ENCODE assay signal across 8 mouse cellular contexts in the genomic region with DNA sequence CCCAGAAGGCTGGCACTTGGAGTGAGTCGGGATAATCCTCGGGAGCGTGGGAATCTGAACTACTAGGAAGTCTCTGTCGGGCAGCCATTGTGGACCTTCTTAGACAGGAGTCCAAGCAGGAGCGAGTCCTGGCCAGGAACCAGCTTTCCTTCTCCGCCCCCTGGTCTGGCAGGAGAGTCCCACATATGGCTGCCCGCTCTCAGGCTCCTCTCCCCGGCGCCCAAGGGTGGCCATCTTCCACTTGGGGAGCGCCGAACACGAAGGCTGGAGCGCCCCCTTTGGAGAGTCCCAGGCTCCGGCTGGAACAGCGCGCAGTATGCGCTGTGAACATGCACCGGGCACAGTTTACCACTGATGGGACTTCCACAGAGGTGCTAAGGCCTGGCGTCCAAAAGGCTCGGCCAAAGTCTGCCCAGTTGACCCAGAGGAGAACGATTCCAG. TPM values are rescaled to one million over a fixed set of nuclear protein-coding genes. Genes with fewer than 3 reads are reported as not detected.
A peak's percentile ranks its signal among the peaks of the same experiment; 100 is the strongest.
DNase-seq lines count a peak whose midpoint lies in the region; ATAC-seq lines count a peak whose summit lies in the region.

No protein-coding gene starts in this region.

- peak overlapping the region; percentile 83 for H3K9ac ChIP-seq in heart, embryonic 14.5 days (ENCODE audit: low read length)
- peak overlapping the region; percentile 77 for H3K9ac ChIP-seq in liver, embryonic 12.5 days
- H3K9ac ChIP-seq in stomach, embryonic 16.5 days (ENCODE audit: low read length): peak overlapping the region; percentile 82

- 0 out of 2 replicates have a peak, but pooled peaks cover 6% of the 10 kb centered on the region for H3K36me3 ChIP-seq in heart, embryonic 14.5 days (ENCODE audit: control insufficient read depth, insufficient read depth, low read length)
- peaks cover 24% of the 10 kb centered on the region for H3K36me3 ChIP-seq in liver, embryonic 12.5 days
- H3K36me3 ChIP-seq in stomach, embryonic 16.5 days (ENCODE audit: control insufficient read depth, insufficient read depth, low read length): no peaks in the 10 kb centered on the region

- WGBS in heart, embryonic 14.5 days: under 1% methylated on average over 21 of the region's 21 CpGs
- WGBS in liver, embryonic 12.5 days (ENCODE audit: insufficient replicate concordance): 1% methylated on average over 21 of the region's 21 CpGs
- WGBS in stomach, embryonic 16.5 days: 0% methylated on average over 21 of the region's 21 CpGs

- no peaks in the 10 kb centered on the region for H3K27me3 ChIP-seq in heart, embryonic 14.5 days (ENCODE audit: control insufficient read depth, insufficient read depth, low read length)
- no peaks in the 10 kb centered on the region for H3K27me3 ChIP-seq in liver, embryonic 12.5 days (replicated peaks)
- H3K27me3 ChIP-seq in stomach, embryonic 16.5 days (ENCODE audit: control insufficient read depth, insufficient read depth, low read length): no peaks in the 10 kb centered on the region

- H3K9me3 ChIP-seq in heart, embryonic 14.5 days (ENCODE audit: control insufficient read depth, low read length): no peaks in the 10 kb centered on the region
- no peaks in the 10 kb centered on the region for H3K9me3 ChIP-seq in liver, embryonic 12.5 days (replicated peaks)
- no peaks in the 10 kb centered on the region for H3K9me3 ChIP-seq in stomach, embryonic 16.5 days (replicated peaks; ENCODE audit: control insufficient read depth, low read length)

- H3K4me3 ChIP-seq in heart, embryonic 14.5 days (ENCODE audit: control insufficient read depth in 1 of 2, insufficient read depth in 1 of 2, low read depth in 1 of 2, low read length in 2 of 2): peak overlapping the region; percentile 62 to 73
- H3K4me3 ChIP-seq in liver, embryonic 12.5 days: peak overlapping the region; percentile 72
- peak overlapping the region; percentile 67 for H3K4me3 ChIP-seq in stomach, embryonic 16.5 days (replicated peaks; ENCODE audit: low read length)

- peak overlapping the region; percentile 91 for H3K4me2 ChIP-seq in heart, embryonic 14.5 days (ENCODE audit: low read length)
- peak overlapping the region; percentile 96 for H3K4me2 ChIP-seq in liver, embryonic 12.5 days
- peak overlapping the region; percentile 76 for H3K4me2 ChIP-seq in stomach, embryonic 16.5 days (ENCODE audit: low read depth, low read length)

- peak; percentile 39 for DNase-seq in CD4-positive helper T cell, adult 2 months (ENCODE audit: low read depth, low spot score)
- DNase-seq in brain, embryonic 18.5 days (ENCODE audit: low read depth, low spot score): peak; percentile 61
- peak; percentile 90 for DNase-seq in kidney, postnatal 14 days
- peak; percentile 80 for DNase-seq in neural tube, embryonic 10.5 days (ENCODE audit: extremely low spot score, low spot score)

- H3K4me1 ChIP-seq in heart, embryonic 14.5 days (ENCODE audit: control insufficient read depth in 2 of 2, insufficient read depth in 2 of 2, low read length in 2 of 2): peaks cover 5 to 16% of the 10 kb centered on the region in 2 experiments
- peaks cover 88% of the 10 kb centered on the region for H3K4me1 ChIP-seq in liver, embryonic 12.5 days
- peaks cover 12% of the 10 kb centered on the region; the same call in 1 of the 2 replicates for H3K4me1 ChIP-seq in stomach, embryonic 16.5 days (ENCODE audit: control insufficient read depth, insufficient read depth, low read length)

- H3K27ac ChIP-seq in heart, embryonic 14.5 days (replicated peaks in 1 of 2; ENCODE audit: control insufficient read depth in 1 of 2, insufficient read depth in 1 of 2, low read depth in 2 of 2, low read length in 2 of 2): peak overlapping the region; percentile 60 to 74
- peak overlapping the region; percentile 86 for H3K27ac ChIP-seq in liver, embryonic 12.5 days
- H3K27ac ChIP-seq in stomach, embryonic 16.5 days (ENCODE audit: low read length): peak overlapping the region; percentile 90

- ATAC-seq in erythroid progenitor cell, adult 5-6 weeks (replicated peaks; ENCODE audit: low FRiP score, poor library complexity, severe bottlenecking): peak; percentile 84
- ATAC-seq in heart, embryonic 14.5 days (ENCODE audit: insufficient number of reproducible peaks, insufficient read depth, low FRiP score, low read depth): peak; percentile 60
- peak; percentile 71 for ATAC-seq in liver, embryonic 12.5 days
- ATAC-seq in stomach, embryonic 16.5 days (ENCODE audit: insufficient read depth, low FRiP score): peak; percentile 68

RNA-seq across cellular contexts. Expression of a gene that starts 0.9 kb away (rescaled TPM):
- 3.6 and 5.4 TPM in 2 replicates for total RNA-seq in erythroid progenitor cell, adult 5-6 weeks (2015; ENCODE audit: low replicate concordance)
- 2.2 and 5.1 TPM in 2 replicates for total RNA-seq in erythroid progenitor cell, adult 5-6 weeks (2017; ENCODE audit: low replicate concordance)
- polyA plus RNA-seq in heart, embryonic 14.5 days (2014; fragmentation: Nextera tagmentation; extraction: Ambion mirVana): 11.4 and 15.0 TPM in 2 replicates
- 88.4 and 89.9 TPM in 2 replicates for polyA plus RNA-seq in liver, embryonic 12.5 days (2016; fragmentation: Nextera tagmentation; extraction: Ambion mirVana)
- 102 and 104 TPM in 2 replicates for polyA plus RNA-seq in stomach, embryonic 16.5 days (2015; fragmentation: Nextera tagmentation; extraction: Ambion mirVana)

RNA-seq across cellular contexts. Expression of a gene that starts 59.3 kb away (rescaled TPM):
- total RNA-seq in erythroid progenitor cell, adult 5-6 weeks (2015; ENCODE audit: low replicate concordance): 15.5 and 16.3 TPM in 2 replicates
- 9.4 and 12.6 TPM in 2 replicates for total RNA-seq in erythroid progenitor cell, adult 5-6 weeks (2017; ENCODE audit: low replicate concordance)
- 25.3 and 32.5 TPM in 2 replicates for polyA plus RNA-seq in heart, embryonic 14.5 days (2014; fragmentation: Nextera tagmentation; extraction: Ambion mirVana)
- 6.9 and 10.0 TPM in 2 replicates for polyA plus RNA-seq in liver, embryonic 12.5 days (2016; fragmentation: Nextera tagmentation; extraction: Ambion mirVana)
- 18.9 and 22.5 TPM in 2 replicates for polyA plus RNA-seq in stomach, embryonic 16.5 days (2015; fragmentation: Nextera tagmentation; extraction: Ambion mirVana)

Comparison
In these comparisons a context has a peak if more than half of its experiments do, and no peak if none do; other contexts are left out.
1. Peak in every context shown above with its lines: DNase-seq, ATAC-seq, H3K4me3 ChIP-seq and H3K27ac ChIP-seq.
2. DNase-seq: peak in every context shown above with its lines; median percentile 90 in kidney, postnatal 14 days; 80 in neural tube, embryonic 10.5 days; 61 in brain, embryonic 18.5 days; 39 in CD4-positive helper T cell, adult 2 months.